Mouse (Mus musculus): ENCODE data around the gene E2f6. TPM values are rescaled to one million over a fixed set of nuclear protein-coding genes. Genes with fewer than 3 reads are reported as not detected.

E2f6 gene
- polyA plus RNA-seq, 1 experiment from 2014 or later, result 11.7 TPM

- Histone ChIP-seq H3K27me3 (replicated peaks; ENCODE audit: control insufficient read depth, insufficient read depth, low read length) (no peaks in the 10 kb centered on the region), H3K9ac (ENCODE audit: low read depth, low read length) (no peak overlapping the region), H3K4me2 (replicated peaks; ENCODE audit: low read depth) (no peak overlapping the region), H3K4me3 (ENCODE audit: low read depth, low read length) (no peak overlapping the region), H3K9me3 (ENCODE audit: control insufficient read depth) (no peaks in the 10 kb centered on the region), H3K4me1 (replicated peaks; ENCODE audit: control insufficient read depth, insufficient read depth, low read length) (0 out of 2 replicates have a peak, but pooled peaks cover 3% of the 10 kb centered on the region), H3K36me3 (ENCODE audit: control insufficient read depth, insufficient read depth) (no peaks in the 10 kb centered on the region), H3K27ac (ENCODE audit: low read depth, low read length) (no peak overlapping the region)
- TF ChIP-seq CTCF (IDR thresholded peaks at IDR 0.05; ENCODE audit: low read depth), result no peak
- ATAC-seq, result no peak
- WGBS, result 82% methylated on average over 4 of the region's 4 CpGs
These were observed 17.4 kb upstream of the E2f6 start for GRCm38 (mm10) chr12:16793371-16793770.

GRCm38 (mm10) chr12:16795781-16796180 lies 15.0 kb upstream of the E2f6 start:
- WGBS, result 71% methylated on average over 3 of the region's 3 CpGs
- TF ChIP-seq CTCF (IDR thresholded peaks at IDR 0.05; ENCODE audit: low read depth), result no peak

GRCm38 (mm10) chr12:16798894-16799293 lies 11.9 kb upstream of the E2f6 start:
- no peaks in the 10 kb centered on the region for H3K27me3 ChIP-seq (replicated peaks; ENCODE audit: control insufficient read depth, insufficient read depth, low read length)
- 0 out of 2 replicates have a peak overlapping the region, but pooled peaks have one; percentile 3 for H3K9ac ChIP-seq (ENCODE audit: low read depth, low read length)
- 39% methylated on average over 3 of the region's 3 CpGs for WGBS
- H3K36me3 ChIP-seq (ENCODE audit: control insufficient read depth, insufficient read depth), result no peaks in the 10 kb centered on the region
- 0 out of 2 replicates have a peak overlapping the region, but pooled peaks have one; percentile 1 for H3K4me3 ChIP-seq (ENCODE audit: low read depth, low read length)
- no peak overlapping the region for H3K27ac ChIP-seq (ENCODE audit: low read depth, low read length)
- ATAC-seq, result no peak
- H3K4me2 ChIP-seq (replicated peaks; ENCODE audit: low read depth), result peak overlapping the region; percentile 98; the same call in 1 of the 2 replicates
- no peaks in the 10 kb centered on the region for H3K9me3 ChIP-seq (ENCODE audit: control insufficient read depth)
- TF ChIP-seq CTCF (IDR thresholded peaks at IDR 0.05; ENCODE audit: low read depth), result no peak
- 0 out of 2 replicates have a peak, but pooled peaks cover 3% of the 10 kb centered on the region for H3K4me1 ChIP-seq (replicated peaks; ENCODE audit: control insufficient read depth, insufficient read depth, low read length)

More at GRCm38 (mm10) chr12:16795781-16796180, 15.0 kb upstream of the E2f6 start:
- Histone ChIP-seq H3K27me3 (replicated peaks; ENCODE audit: control insufficient read depth, insufficient read depth, low read length) (no peaks in the 10 kb centered on the region), H3K36me3 (ENCODE audit: control insufficient read depth, insufficient read depth) (no peaks in the 10 kb centered on the region), H3K9me3 (ENCODE audit: control insufficient read depth) (no peaks in the 10 kb centered on the region), H3K4me1 (replicated peaks; ENCODE audit: control insufficient read depth, insufficient read depth, low read length) (0 out of 2 replicates have a peak, but pooled peaks cover 3% of the 10 kb centered on the region), H3K4me2 (replicated peaks; ENCODE audit: low read depth) (no peak overlapping the region), H3K27ac (ENCODE audit: low read depth, low read length) (no peak overlapping the region), H3K4me3 (ENCODE audit: low read depth, low read length) (no peak overlapping the region), H3K9ac (ENCODE audit: low read depth, low read length) (no peak overlapping the region)
- ATAC-seq, result no peak

- Histone ChIP-seq H3K4me2 (replicated peaks; ENCODE audit: low read depth) (peak overlapping the region; percentile 98), H3K9me3 (ENCODE audit: control insufficient read depth) (no peaks in the 10 kb centered on the region), H3K36me3 (ENCODE audit: control insufficient read depth, insufficient read depth) (no peaks in the 10 kb centered on the region), H3K27me3 (replicated peaks; ENCODE audit: control insufficient read depth, insufficient read depth, low read length) (no peaks in the 10 kb centered on the region), H3K4me3 (ENCODE audit: low read depth, low read length) (peak overlapping the region; percentile 54), H3K4me1 (replicated peaks; ENCODE audit: control insufficient read depth, insufficient read depth, low read length) (0 out of 2 replicates have a peak, but pooled peaks cover 3% of the 10 kb centered on the region), H3K27ac (ENCODE audit: low read depth, low read length) (no peak overlapping the region), H3K9ac (ENCODE audit: low read depth, low read length) (peak overlapping the region; percentile 59)
- TF ChIP-seq CTCF (IDR thresholded peaks at IDR 0.05; ENCODE audit: low read depth), result no peak
- WGBS, result 16% methylated on average over 6 of the region's 6 CpGs
- ATAC-seq, result no peak
These were observed 10.9 kb upstream of the E2f6 start for GRCm38 (mm10) chr12:16799928-16800258.

- H3K4me2 ChIP-seq (replicated peaks; ENCODE audit: low read depth), result peak within 1 kb of the TSS; percentile 98
- H3K27me3 ChIP-seq (replicated peaks; ENCODE audit: control insufficient read depth, insufficient read depth, low read length), result no peaks in the 10 kb centered on the region
- no peak within 1 kb of the TSS for H3K27ac ChIP-seq (ENCODE audit: low read depth, low read length)
- peak within 1 kb of the TSS; percentile 54 for H3K4me3 ChIP-seq (ENCODE audit: low read depth, low read length)
- 0 out of 2 replicates have a peak, but pooled peaks cover 3% of the 10 kb centered on the region for H3K4me1 ChIP-seq (replicated peaks; ENCODE audit: control insufficient read depth, insufficient read depth, low read length)
- H3K9me3 ChIP-seq (ENCODE audit: control insufficient read depth), result no peaks in the 10 kb centered on the region
- peak within 1 kb of the TSS; percentile 59 for H3K9ac ChIP-seq (ENCODE audit: low read depth, low read length)
- WGBS, result under 1% methylated on average over 51 of the region's 53 CpGs
- peak; percentile 78 for ATAC-seq
- H3K36me3 ChIP-seq (ENCODE audit: control insufficient read depth, insufficient read depth), result no peaks in the 10 kb centered on the region
- no peak for TF ChIP-seq CTCF (IDR thresholded peaks at IDR 0.05; ENCODE audit: low read depth)
These were observed 10.4 kb upstream of the E2f6 start, which contains the start of gene Greb1 for GRCm38 (mm10) chr12:16800259-16800958. Gene Greb1, minus strand, starts transcription at chr12:16800886.

GRCm38 (mm10) chr12:16800959-16801315 lies 9.8 kb upstream of the E2f6 start:
- peak; percentile 9; the same call in 1 of the 2 replicates for TF ChIP-seq CTCF (IDR thresholded peaks at IDR 0.05; ENCODE audit: low read depth)
- H3K27ac ChIP-seq (ENCODE audit: low read depth, low read length), result no peak overlapping the region
- no peaks in the 10 kb centered on the region for H3K9me3 ChIP-seq (ENCODE audit: control insufficient read depth)
- peak; percentile 59 for ATAC-seq
- peak overlapping the region; percentile 59 for H3K9ac ChIP-seq (ENCODE audit: low read depth, low read length)
- 0% methylated on average over 12 of the region's 12 CpGs for WGBS
- peak overlapping the region; percentile 98 for H3K4me2 ChIP-seq (replicated peaks; ENCODE audit: low read depth)
- no peaks in the 10 kb centered on the region for H3K36me3 ChIP-seq (ENCODE audit: control insufficient read depth, insufficient read depth)
- H3K27me3 ChIP-seq (replicated peaks; ENCODE audit: control insufficient read depth, insufficient read depth, low read length), result no peaks in the 10 kb centered on the region
- H3K4me3 ChIP-seq (ENCODE audit: low read depth, low read length), result peak overlapping the region; percentile 54
- no peaks in the 10 kb centered on the region for H3K4me1 ChIP-seq (replicated peaks; ENCODE audit: control insufficient read depth, insufficient read depth, low read length)

Data from intestine, postnatal 0 days (tissue).